Mouse (Mus musculus): ENCODE data around the gene Qprt. TPM values are rescaled to one million over a fixed set of nuclear protein-coding genes. Genes with fewer than 3 reads are reported as not detected.

Qprt gene
- polyA plus RNA-seq (2012; rRNA removed), result 1.5 TPM in 2 replicates

DNA sequence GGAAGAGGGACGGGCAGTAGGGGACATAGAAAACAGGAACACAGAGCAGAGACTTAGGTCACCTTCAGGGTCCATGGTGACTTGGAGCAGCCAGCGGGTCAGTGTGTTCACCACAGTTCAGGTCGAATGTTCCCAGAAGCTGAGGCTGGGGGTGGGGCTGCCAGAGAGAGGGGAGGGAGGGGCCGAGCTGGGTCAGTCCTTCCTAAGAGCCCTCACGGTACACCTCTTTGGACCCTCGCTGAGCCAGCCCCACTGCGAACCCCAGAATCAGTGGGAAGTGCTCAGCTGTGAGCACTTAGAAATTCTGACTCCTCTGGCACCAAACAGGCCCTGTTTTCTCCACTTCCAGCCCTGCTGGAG lies at the start of gene Qprt:
TSS of gene Qprt (minus strand) at position 316 of the 360 bp plus-strand sequence.
- 56% methylated on average over 7 of the region's 7 CpGs for WGBS
- DNase-seq (ENCODE audit: low read depth, low spot score), result no peak

DNA sequence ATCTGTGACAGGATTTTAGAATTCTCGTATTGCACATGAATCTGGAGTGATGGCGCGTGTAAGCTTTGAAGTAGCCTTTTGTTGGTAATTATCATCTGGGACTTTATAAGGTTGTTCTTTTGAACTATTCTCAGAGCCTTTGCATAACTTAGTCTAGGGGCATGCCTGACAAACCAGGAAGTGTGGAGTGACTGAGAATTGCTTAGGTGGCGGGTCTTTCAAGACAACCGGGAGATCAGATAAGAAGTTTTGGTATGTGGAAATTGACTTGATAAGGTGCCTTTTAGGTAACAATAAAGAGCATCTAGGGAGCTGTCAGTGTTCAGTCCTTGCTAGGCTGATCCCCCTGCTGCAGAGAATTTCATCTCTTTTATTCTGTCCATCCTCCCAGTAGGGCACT lies 44.5 kb upstream of the Qprt start:
- 70% methylated on average over 5 of the region's 5 CpGs for WGBS
- DNase-seq (ENCODE audit: low read depth, low spot score), result no peak

GRCm38 (mm10) chr7:127165607-127166493 lies 43.8 kb upstream of the Qprt start:
- WGBS, result 78% methylated on average over 12 of the region's 12 CpGs

DNA sequence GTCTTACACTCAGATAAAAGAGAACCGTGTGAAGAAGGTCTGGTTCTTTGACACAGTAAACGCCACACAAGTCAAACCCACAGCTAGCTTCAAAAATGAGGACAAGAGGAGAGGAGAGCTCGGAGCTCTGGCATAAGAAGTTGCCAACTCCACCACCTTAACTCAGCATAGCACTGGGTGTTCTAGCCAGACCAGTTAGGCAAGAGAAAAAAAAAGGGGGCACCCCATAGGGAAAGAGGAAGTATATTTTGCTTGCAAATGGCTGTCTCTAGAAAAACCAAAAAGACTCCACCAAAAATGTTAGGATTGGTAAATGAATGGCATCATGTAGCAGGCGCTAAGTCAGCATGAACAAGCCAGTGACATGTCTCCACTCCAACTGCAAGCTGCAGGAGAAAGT lies 42.0 kb upstream of the Qprt start:
- 85% methylated on average over 4 of the region's 4 CpGs for WGBS
- no peak for DNase-seq (ENCODE audit: low read depth, low spot score)

More at GRCm38 (mm10) chr7:127165607-127166493, 43.8 kb upstream of the Qprt start:
- DNase-seq (ENCODE audit: low read depth, low spot score), result no peak

GRCm38 (mm10) chr7:127162546-127162945 lies 40.5 kb upstream of the Qprt start:
- DNase-seq (ENCODE audit: low read depth, low spot score), result no peak
- WGBS, result 84% methylated on average over 5 of the region's 5 CpGs

DNA sequence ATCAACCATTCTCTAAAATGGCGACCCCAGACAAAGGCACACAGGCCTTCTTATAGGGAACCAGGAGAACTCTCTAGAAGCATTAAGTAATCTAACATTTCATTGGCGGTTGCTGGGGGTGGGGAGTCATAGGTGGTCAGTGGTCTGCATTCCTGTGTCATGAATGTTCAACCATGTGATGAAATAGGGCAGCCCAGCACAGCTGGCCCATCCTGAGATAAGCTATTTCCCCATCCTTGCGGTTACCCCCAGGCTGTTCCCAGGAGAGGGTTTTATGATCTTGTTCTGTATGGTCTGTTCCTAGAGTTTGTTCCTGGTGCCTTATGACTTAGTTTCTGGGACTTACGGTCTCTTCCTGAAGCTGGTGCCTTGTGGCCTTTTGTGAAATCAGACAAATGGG lies 35.5 kb upstream of the Qprt start:
- WGBS, result 69% methylated on average over 4 of the region's 4 CpGs
- no peak for DNase-seq (ENCODE audit: low read depth, low spot score)

DNA sequence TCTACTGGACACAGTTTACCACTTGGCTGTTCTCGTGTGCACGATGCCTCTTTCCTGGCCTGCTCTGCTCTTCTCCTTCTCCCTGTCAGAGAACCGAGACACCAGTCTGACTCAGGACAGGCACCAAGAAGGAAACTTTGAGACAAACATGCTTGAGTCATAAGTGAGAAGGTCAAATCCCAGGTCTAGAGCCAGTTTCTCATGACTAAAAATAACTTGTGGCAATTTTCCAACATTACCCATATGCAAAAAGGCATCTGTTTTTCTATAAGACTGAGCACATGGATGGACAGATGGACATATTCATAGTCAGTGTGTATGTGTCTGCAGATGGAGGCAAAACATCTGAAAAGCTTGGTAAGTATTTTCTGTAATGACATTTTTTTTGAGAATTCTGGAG lies 31.5 kb upstream of the Qprt start:
- WGBS, result 66% methylated on average over 3 of the region's 3 CpGs
- DNase-seq (ENCODE audit: low read depth, low spot score), result no peak

GRCm38 (mm10) chr7:127152464-127152863 lies 30.4 kb upstream of the Qprt start:
- WGBS, result 92% methylated on average over 6 of the region's 6 CpGs
- no peak for DNase-seq (ENCODE audit: low read depth, low spot score)

- DNase-seq (ENCODE audit: low read depth, low spot score), result no peak
- WGBS, result 64% methylated on average over 3 of the region's 3 CpGs
Measured at GRCm38 (mm10) chr7:127147901-127148300, 25.9 kb upstream of the Qprt start.

DNA sequence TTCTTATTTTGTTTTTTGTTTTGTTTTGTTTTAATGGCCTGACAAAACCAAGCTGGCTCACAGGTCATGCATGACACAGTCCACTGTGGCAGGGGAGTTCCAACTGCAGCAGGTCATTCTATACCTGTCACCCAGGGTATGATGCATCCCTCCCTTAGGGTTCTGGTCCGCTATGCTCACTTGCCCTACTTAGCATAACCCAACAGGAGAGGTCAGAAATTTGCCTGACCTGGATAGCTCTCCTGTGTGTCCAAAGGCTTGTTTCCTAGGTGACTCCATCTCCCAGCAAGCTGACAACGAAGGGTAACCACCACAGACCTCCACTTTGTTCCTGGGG lies 24.2 kb upstream of the Qprt start:
- no peak for DNase-seq (ENCODE audit: low read depth, low spot score)
- 72% methylated on average over 2 of the region's 2 CpGs for WGBS

- DNase-seq (ENCODE audit: low read depth, low spot score), result no peak
- 61% methylated on average over 9 of the region's 9 CpGs for WGBS
Measured at GRCm38 (mm10) chr7:127145387-127146266, 23.6 kb upstream of the Qprt start.

DNA sequence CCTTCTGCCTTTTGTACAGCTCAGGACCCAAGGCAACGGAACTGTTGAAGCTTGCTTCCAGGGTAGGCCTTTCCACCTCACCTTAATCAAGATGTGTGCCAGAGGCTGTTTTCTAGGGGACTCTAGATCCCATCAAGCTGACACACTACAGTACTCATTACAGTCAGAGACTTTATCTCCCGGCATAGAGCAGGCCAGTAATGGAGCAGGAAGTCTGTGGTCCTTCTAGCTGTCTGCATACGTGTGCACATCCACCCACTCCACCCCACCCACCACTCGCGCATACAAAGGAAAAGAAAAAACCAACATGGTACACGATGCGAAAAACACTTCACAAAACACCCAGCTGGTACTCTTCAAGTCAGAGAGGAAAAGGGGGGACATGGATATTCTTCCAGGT lies 22.4 kb upstream of the Qprt start:
- DNase-seq (ENCODE audit: low read depth, low spot score), result no peak
- 76% methylated on average over 7 of the region's 7 CpGs for WGBS

DNA sequence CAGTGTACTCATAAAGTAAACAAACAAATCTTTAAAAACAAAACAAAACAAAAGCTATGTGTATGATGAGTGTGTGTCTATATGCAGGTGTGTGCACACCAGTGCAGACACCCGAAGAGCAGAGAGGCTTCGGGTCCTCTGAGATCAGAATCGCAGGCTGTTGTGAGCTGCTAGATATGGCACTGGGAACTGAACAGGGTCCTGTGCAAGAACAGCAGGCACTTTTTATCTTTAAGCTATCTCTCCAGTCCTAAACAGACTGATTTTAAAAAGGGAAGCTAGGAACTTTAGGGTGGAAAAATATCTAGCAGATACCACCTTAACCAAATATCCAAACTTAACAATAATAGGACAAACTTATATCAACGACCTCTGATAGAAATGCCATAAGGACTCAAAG lies 20.6 kb upstream of the Qprt start:
- no peak for DNase-seq (ENCODE audit: low read depth, low spot score)
- WGBS, result 85% methylated on average over 4 of the region's 4 CpGs

GRCm38 (mm10) chr7:127142214-127142613 lies 20.2 kb upstream of the Qprt start:
- WGBS, result 46% methylated on average over 2 of the region's 2 CpGs
- no peak for DNase-seq (ENCODE audit: low read depth, low spot score)

DNA sequence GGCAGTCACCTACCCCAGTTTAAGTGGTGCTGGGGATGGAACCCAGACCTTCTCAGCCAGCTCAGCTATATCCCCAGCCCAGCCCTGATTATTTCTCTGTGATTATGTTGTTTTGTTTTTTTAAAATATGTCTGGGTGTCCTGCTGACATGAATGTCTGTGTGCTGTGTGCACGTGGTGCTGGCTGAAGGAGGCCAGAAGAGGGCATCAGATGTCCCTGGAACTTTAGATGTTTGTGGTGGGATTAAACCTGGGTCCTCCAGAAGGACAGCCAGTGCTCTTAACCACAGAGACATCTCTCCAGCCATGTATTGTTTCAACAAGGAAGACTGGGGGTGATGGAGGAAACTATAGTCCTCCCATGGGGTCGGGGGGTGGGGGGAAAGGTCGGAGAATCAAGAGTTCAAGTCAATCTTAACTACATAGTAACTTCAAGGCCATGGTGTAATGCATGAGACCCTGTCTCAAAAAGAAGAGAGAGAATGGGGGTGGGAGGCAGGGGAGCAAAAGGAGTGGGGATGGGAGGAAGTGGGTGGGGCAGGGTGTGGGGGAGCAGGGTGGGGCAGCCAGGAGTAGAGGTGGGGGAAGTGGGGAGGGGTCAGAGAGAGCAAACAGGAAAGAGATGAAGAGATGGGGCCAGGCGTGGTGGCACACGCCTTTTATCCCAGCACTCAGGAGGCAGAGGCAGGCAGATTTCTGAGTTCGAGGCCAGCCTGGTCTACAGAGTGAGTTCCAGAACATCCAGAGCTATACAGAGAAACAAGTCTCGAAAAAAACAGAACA lies 18.8 kb upstream of the Qprt start:
- no peak for DNase-seq (ENCODE audit: low read depth, low spot score)
- WGBS, result 50% methylated on average over 7 of the region's 7 CpGs

- WGBS, result 50% methylated on average over 5 of the region's 5 CpGs
- no peak for DNase-seq (ENCODE audit: low read depth, low spot score)
Measured at GRCm38 (mm10) chr7:127139562-127139961, 17.5 kb upstream of the Qprt start.

- no peak for DNase-seq (ENCODE audit: low read depth, low spot score)
- 86% methylated on average over 7 of the region's 7 CpGs for WGBS
Measured at GRCm38 (mm10) chr7:127139100-127139499, 17.1 kb upstream of the Qprt start.

- no peak for DNase-seq (ENCODE audit: low read depth, low spot score)
Measured at GRCm38 (mm10) chr7:127137262-127138017, 15.4 kb upstream of the Qprt start, which contains the start of gene Spn. Spn (minus strand) TSS chr7:127137823.

More at GRCm38 (mm10) chr7:127137262-127138017, 15.4 kb upstream of the Qprt start, which contains the start of gene Spn:
- 61% methylated on average over 9 of the region's 9 CpGs for WGBS

All from large intestine, adult 2 months (tissue).